Mouse (Mus musculus) neural tube, embryonic 14.5 days (tissue): ENCODE data around the gene Tmem251. TPM values are rescaled to one million over a fixed set of nuclear protein-coding genes. Genes with fewer than 3 reads are reported as not detected.

Source experiments
- ATAC-seq: fragments of 200-750 bp; cut with Nextera tagmentation; 2 replicates; pipeline ENCODE4 v1.8.0; 2017; ENCODE audit warnings: low read depth, mild to moderate bottlenecking, moderate TSS enrichment, moderate library complexity
- H3K27ac ChIP-seq: fragments of 300-500 bp; sonication (generic); 2 replicates; pipeline ENCODE4 v1.5.1; 2014; ENCODE audit warnings: low read depth, mild to moderate bottlenecking, control low read depth, low read length, moderate library complexity, mixed read lengths
- H3K27me3 ChIP-seq: fragments of 300-500 bp; sonication (generic); 2 replicates; pipeline ENCODE4 v1.6.1; 2014; ENCODE audit warnings: low read length; ENCODE audit not compliant: control insufficient read depth, insufficient read depth
- H3K36me3 ChIP-seq: fragments of 300-500 bp; sonication (generic); 2 replicates; pipeline ENCODE4 v1.6.1; 2014; ENCODE audit warnings: low read length, mixed read lengths; ENCODE audit not compliant: control insufficient read depth, insufficient read depth
- H3K4me1 ChIP-seq: fragments of 300-500 bp; sonication (generic); 2 replicates; pipeline ENCODE4 v1.6.1; 2014; ENCODE audit warnings: low read length; ENCODE audit not compliant: control insufficient read depth, insufficient read depth
- H3K4me2 ChIP-seq: fragments of 300-500 bp; sonication (generic); 2 replicates; pipeline ENCODE4 v1.6.1; 2014; ENCODE audit warnings: mild to moderate bottlenecking, low read depth, low read length, control low read depth
- H3K4me3 ChIP-seq: fragments of 300-500 bp; sonication (generic); 2 replicates; pipeline ENCODE4 v1.5.1; 2014; ENCODE audit warnings: low read depth, low read length, control low read depth, mixed read lengths
- H3K9ac ChIP-seq: fragments of 300-500 bp; sonication (generic); replicated peaks from 2 replicates; pipeline ENCODE4 v1.6.1; 2014; ENCODE audit warnings: low read depth, mild to moderate bottlenecking, control low read depth, low read length, mixed read lengths
- H3K9me3 ChIP-seq: fragments of 300-500 bp; sonication (generic); 2 replicates; pipeline ENCODE4 v1.6.1; 2016; ENCODE audit warnings: low read length; ENCODE audit not compliant: control insufficient read depth
- WGBS: fragments of 180-500 bp; shearing (Covaris S2); extraction: QIAGEN DNeasy Blood & Tissue Kit; methylation state at CpG from one replicate; pipeline ENCODE4 v1.1.7; 2014; 5-methylcytosine and 5-hydroxymethylcytosine counted together
- polyA plus RNA-seq: library from polyadenylated mRNA; unstranded; fragments of >200 nt; fragmentation: Nextera tagmentation; extraction: Ambion mirVana; gene quantifications from 2 replicates; pipeline ENCODE4 v1.2.1, GENCODE M21; 2014

The Tmem251 gene
- polyA plus RNA-seq, 1 experiment from 2014 or later: 12.6 TPM

GRCm38 (mm10) chr12:102740285-102740684 is 3.3 kb upstream of the Tmem251 start:
- H3K4me3 ChIP-seq: no peak overlapping the region
- no peak for ATAC-seq
- H3K4me1 ChIP-seq: peaks cover 22% of the 10 kb centered on the region
- H3K9ac ChIP-seq: no peak overlapping the region
- H3K9me3 ChIP-seq: no peaks in the 10 kb centered on the region
- 0 out of 2 replicates have a peak, but pooled peaks cover 4% of the 10 kb centered on the region for H3K36me3 ChIP-seq
- WGBS: 64% methylated on average over 3 of the region's 3 CpGs
- no peak overlapping the region for H3K4me2 ChIP-seq
- no peaks in the 10 kb centered on the region for H3K27me3 ChIP-seq
- H3K27ac ChIP-seq: no peak overlapping the region

GRCm38 (mm10) chr12:102742056-102742455 is 1.5 kb upstream of the Tmem251 start:
- Histone ChIP-seq H3K9ac (no peak overlapping the region), H3K36me3 (0 out of 2 replicates have a peak, but pooled peaks cover 4% of the 10 kb centered on the region), H3K4me1 (peaks cover 22% of the 10 kb centered on the region), H3K27ac (no peak overlapping the region), H3K4me3 (peak overlapping the region; percentile 60; the same call in 1 of the 2 replicates), H3K27me3 (no peaks in the 10 kb centered on the region), H3K4me2 (peak overlapping the region; percentile 88), H3K9me3 (no peaks in the 10 kb centered on the region)
- ATAC-seq: no peak
- WGBS: 88% methylated on average over 7 of the region's 7 CpGs

GRCm38 (mm10) chr12:102743036-102743588 is 450 bp upstream of the Tmem251 start:
- under 1% methylated on average over 33 of the region's 33 CpGs for whole genome bisulfite sequencing
- Histone ChIP-seq H3K9me3 (no peaks in the 10 kb centered on the region), H3K27me3 (no peaks in the 10 kb centered on the region), H3K9ac (peak overlapping the region; percentile 76), H3K4me1 (peaks cover 22% of the 10 kb centered on the region), H3K36me3 (peaks cover 8% of the 10 kb centered on the region; the same call in 1 of the 2 replicates), H3K27ac (peak overlapping the region; percentile 92), H3K4me2 (peak overlapping the region; percentile 88), H3K4me3 (peak overlapping the region; percentile 60)
- ATAC-seq: peak; percentile 60

DNA sequence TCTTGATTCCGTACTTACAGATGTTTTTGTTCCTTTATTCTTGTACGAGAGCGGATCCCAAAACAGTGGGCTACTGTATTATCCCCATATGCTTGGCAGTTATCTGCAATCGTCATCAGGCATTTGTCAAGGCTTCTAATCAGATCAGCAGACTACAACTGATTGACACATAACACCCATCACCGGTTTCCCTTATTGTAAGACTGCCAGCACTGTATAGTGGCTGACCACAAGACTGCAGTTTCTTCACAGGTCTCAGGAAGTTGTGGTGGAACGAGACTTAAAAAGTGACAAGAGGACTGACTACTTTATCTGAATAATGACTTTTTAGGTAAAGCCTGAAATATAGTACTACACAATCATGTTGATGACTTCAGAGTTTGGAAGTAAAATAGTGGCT is 1.3 kb downstream of the Tmem251 start:
- Histone ChIP-seq H3K27me3 (no peaks in the 10 kb centered on the region), H3K4me2 (peak overlapping the region; percentile 88; the same call in 1 of the 2 replicates), H3K27ac (no peak overlapping the region), H3K9me3 (no peaks in the 10 kb centered on the region), H3K36me3 (peaks cover 8% of the 10 kb centered on the region; the same call in 1 of the 2 replicates), H3K4me1 (peaks cover 22% of the 10 kb centered on the region), H3K4me3 (no peak overlapping the region), H3K9ac (no peak overlapping the region)
- whole genome bisulfite sequencing: 63% methylated on average over 6 of the region's 6 CpGs
- ATAC-seq: no peak

DNA sequence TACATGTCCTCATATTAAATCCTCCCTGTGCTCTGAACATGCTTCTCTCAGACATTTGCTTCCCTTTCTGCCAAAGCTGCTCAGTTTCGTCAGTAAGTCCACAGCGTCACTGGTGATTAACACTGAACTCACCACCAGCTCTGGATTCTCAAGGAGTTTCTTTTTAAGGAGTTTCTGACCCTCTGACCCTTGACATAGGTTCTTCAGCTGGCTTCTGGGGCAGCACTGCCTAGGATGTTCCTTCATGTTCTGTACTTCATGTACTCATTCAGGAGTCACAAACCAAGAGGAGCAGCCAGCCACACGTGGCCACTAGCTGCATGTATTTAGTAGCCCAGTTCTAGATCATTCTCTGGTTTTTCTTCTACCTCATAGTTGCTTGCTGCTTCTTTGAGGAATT is 4.7 kb downstream of the Tmem251 start:
- Histone ChIP-seq H3K4me2 (no peak overlapping the region), H3K9ac (no peak overlapping the region), H3K4me3 (no peak overlapping the region), H3K27ac (no peak overlapping the region), H3K36me3 (peaks cover 4% of the 10 kb centered on the region; the same call in 1 of the 2 replicates), H3K9me3 (no peaks in the 10 kb centered on the region), H3K27me3 (no peaks in the 10 kb centered on the region), H3K4me1 (peaks cover 10% of the 10 kb centered on the region)
- 95% methylated on average over 3 of the region's 3 CpGs for WGBS
- ATAC-seq: no peak

DNA sequence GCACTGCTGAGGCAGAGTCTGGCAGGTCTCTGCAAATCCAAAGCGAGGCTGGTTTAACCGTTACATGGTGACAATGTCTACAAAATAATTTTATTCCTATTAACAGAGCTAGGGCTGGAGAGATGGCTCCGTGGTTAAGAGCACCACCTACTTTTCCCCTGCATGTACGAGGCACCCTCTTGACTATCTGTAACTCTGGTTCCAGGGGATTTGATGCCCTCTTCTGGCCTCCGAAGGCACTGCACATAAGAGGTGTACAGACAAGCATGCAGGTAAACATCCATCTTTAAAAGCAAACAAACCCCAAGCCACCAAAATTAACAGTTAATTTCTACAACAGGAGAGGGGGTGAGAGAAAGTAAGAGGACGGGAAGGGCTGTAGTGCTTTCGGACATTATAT is 12.7 kb downstream of the Tmem251 start:
- no peak overlapping the region for H3K27ac ChIP-seq
- peak overlapping the region; percentile 59 for H3K4me2 ChIP-seq
- H3K27me3 ChIP-seq: no peaks in the 10 kb centered on the region
- H3K9me3 ChIP-seq: no peaks in the 10 kb centered on the region
- WGBS: 85% methylated on average over 7 of the region's 7 CpGs
- peak overlapping the region; percentile 86; the same call in 1 of the 2 replicates for H3K4me3 ChIP-seq
- no peak for ATAC-seq
- peak overlapping the region; percentile 46; the same call in 1 of the 2 replicates for H3K9ac ChIP-seq
- no peaks in the 10 kb centered on the region for H3K36me3 ChIP-seq
- H3K4me1 ChIP-seq: peaks cover 14% of the 10 kb centered on the region

GRCm38 (mm10) chr12:102757055-102757688 is 13.6 kb downstream of the Tmem251 start:
- ATAC-seq: peak; percentile 85
- Histone ChIP-seq H3K4me3 (peak overlapping the region; percentile 86), H3K9ac (peak overlapping the region; percentile 46), H3K4me1 (peaks cover 14% of the 10 kb centered on the region), H3K27me3 (no peaks in the 10 kb centered on the region), H3K4me2 (peak overlapping the region; percentile 59), H3K9me3 (no peaks in the 10 kb centered on the region), H3K27ac (peak overlapping the region; percentile 77), H3K36me3 (no peaks in the 10 kb centered on the region)
- WGBS: 2% methylated on average over 46 of the region's 46 CpGs

DNA sequence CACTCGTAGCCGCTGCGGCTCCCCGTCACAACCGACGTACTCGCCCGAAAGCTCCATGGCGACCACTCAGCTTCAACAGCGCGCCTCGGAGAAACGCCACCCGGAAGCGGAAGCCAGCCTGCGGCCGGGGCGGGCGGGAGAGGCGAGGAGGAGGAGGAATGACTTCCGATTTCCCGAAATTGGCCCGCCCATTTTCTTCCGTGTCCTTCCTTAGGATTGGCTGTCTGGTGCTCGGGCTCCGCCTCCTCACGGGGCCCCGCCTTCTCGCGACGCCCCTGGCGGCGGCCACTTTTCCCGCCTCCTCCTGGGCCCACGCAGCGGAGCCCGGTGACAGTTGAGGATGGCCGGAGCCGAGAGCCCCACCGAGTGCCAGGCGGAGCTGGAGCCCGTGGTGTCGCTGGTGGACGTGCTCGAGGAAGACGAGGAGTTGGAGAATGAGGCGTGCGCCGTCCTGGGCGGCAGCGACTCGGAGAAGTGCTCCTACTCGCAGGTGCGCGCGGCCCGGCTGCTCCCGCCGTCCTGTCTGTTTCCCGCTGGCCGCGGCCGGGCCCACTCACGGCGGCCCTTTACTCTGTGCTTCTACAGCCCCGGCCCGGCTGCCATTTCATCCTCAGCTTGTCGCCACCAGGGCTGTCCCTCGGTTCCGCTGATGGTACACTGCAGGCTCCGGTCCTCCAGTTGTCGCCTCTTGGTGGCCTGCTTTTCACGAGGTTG is 14.3 kb downstream of the Tmem251 start, which contains the start of the genes Gm28051, Gon7 and Ubr7:
TSS of gene Gm28051 (minus strand) at position 77 of the 714 bp plus-strand sequence.
TSS of gene Gon7 (minus strand) at position 115 of the 714 bp plus-strand sequence.
TSS of gene Ubr7 (plus strand) at position 279 of the 714 bp plus-strand sequence.
- Histone ChIP-seq H3K4me3 (peak within 1 kb of the TSS; percentile 86), H3K9ac (peak within 1 kb of the TSS; percentile 74), H3K9me3 (no peaks in the 10 kb centered on the region), H3K27ac (peak within 1 kb of the TSS; percentile 81), H3K36me3 (no peaks in the 10 kb centered on the region), H3K4me1 (peaks cover 14% of the 10 kb centered on the region), H3K4me2 (peak within 1 kb of the TSS; percentile 94), H3K27me3 (no peaks in the 10 kb centered on the region)
- peak; percentile 96 for ATAC-seq
- under 1% methylated on average over 71 of the region's 73 CpGs for WGBS
